Mouse (Mus musculus) heart, embryonic 12.5 days (tissue): Measurements from ENCODE around the gene Vasp. TPM values are rescaled to one million over a fixed set of nuclear protein-coding genes. Genes with fewer than 3 reads are reported as not detected.

Experiments used
- ATAC-seq: fragments of 200-750 bp; cut with Nextera tagmentation; 2 replicates; pipeline ENCODE4 v1.8.0; 2017; ENCODE audit warnings: moderate TSS enrichment, moderate library complexity; ENCODE audit not compliant: insufficient number of reproducible peaks, low FRiP score
- H3K27ac ChIP-seq: fragments of 300-500 bp; sonication (generic); 2 replicates; pipeline ENCODE4 v1.5.1; 2016; ENCODE audit warnings: mild to moderate bottlenecking, moderate library complexity; ENCODE audit not compliant: poor library complexity, severe bottlenecking
- H3K27me3 ChIP-seq: fragments of 300-500 bp; sonication (generic); replicated peaks from 2 replicates; pipeline ENCODE4 v1.6.1; 2016; ENCODE audit warnings: mild to moderate bottlenecking, moderate library complexity
- H3K36me3 ChIP-seq: fragments of 300-500 bp; sonication (generic); 2 replicates; pipeline ENCODE4 v1.6.1; 2016; ENCODE audit warnings: mild to moderate bottlenecking, moderate library complexity
- H3K4me1 ChIP-seq: fragments of 300-500 bp; sonication (generic); replicated peaks from 2 replicates; pipeline ENCODE4 v1.6.1; 2016; ENCODE audit warnings: mild to moderate bottlenecking
- H3K4me2 ChIP-seq: fragments of 300-500 bp; sonication (generic); 2 replicates; pipeline ENCODE4 v1.6.1; 2016; ENCODE audit warnings: mild to moderate bottlenecking, moderate library complexity
- H3K4me3 ChIP-seq: fragments of 300-500 bp; sonication (generic); 2 replicates; pipeline ENCODE4 v1.5.1; 2016; ENCODE audit warnings: mild to moderate bottlenecking
- H3K9ac ChIP-seq: fragments of 300-500 bp; sonication (generic); 2 replicates; pipeline ENCODE4 v1.6.1; 2016; ENCODE audit warnings: mild to moderate bottlenecking, moderate library complexity
- H3K9me3 ChIP-seq: fragments of 300-500 bp; sonication (generic); replicated peaks from 2 replicates; pipeline ENCODE4 v1.6.1; 2016; ENCODE audit warnings: mild to moderate bottlenecking, moderate library complexity
- WGBS: fragments of 180-500 bp; shearing (Covaris S2); methylation state at CpG from one replicate; pipeline ENCODE4 v1.1.7; 2016; 5-methylcytosine and 5-hydroxymethylcytosine counted together
- polyA plus RNA-seq: library from polyadenylated mRNA; unstranded; fragments of >200 nt; fragmentation: Nextera tagmentation; extraction: Ambion mirVana; gene quantifications from 2 replicates; pipeline ENCODE4 v1.2.1, GENCODE M21; 2016

The Vasp gene
- polyA plus RNA-seq, result 93.7 and 99.0 TPM in 2 replicates

DNA sequence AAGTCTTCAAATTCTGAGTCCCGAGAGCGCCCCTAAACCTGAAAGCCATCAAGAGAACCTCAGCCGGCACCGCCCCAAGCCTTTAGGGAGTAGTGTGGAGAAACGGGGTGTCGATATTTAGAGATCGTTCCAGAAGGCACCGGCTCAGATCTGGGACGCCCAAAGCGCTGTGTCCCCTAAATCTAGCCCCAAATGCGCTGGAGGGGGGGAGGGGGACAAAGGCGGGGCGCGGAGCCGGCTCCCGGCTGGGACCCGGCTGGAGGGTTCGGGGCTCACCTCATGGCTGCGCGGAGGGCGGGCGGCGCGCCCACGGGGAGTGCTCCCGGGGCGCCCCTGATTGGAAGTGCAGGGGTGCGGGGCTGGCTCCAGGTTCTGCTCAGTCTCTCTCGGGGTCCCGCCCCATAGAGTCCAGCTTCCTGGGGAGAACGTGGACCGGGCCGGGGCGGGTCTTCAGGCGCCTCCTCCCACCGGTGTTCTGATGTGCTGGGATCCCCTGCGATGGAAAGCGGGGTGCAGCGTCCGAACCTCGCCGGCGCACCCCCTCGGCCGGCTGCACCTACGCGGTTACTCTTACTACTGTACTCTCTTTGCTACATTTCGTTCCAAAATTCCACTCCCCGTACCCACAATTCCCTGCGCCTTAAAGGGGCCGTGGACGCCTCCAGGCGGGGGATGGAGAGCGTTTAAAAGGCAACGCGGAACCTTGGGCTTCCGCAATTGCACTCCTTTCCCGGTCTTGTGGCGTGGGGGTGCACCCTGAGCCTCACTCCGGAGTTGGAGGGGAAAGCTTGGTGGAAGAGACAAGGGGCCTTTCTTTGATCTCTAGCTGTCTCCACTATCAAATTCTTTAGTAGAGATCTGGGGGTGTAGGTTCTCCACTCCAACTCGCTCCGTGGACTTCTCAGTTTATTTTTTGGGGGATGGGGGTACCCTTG lies at the start of gene Vasp:
Vasp (minus strand) TSS at position 580 of the 935 bp plus-strand sequence.
- Histone ChIP-seq H3K27me3 (no peaks in the 10 kb centered on the region), H3K4me2 (peak within 1 kb of the TSS; percentile 99), H3K9me3 (peaks cover 5% of the 10 kb centered on the region; the same call in 1 of the 2 replicates), H3K4me3 (peak within 1 kb of the TSS; percentile 98), H3K36me3 (peaks cover 16% of the 10 kb centered on the region), H3K4me1 (peaks cover 35% of the 10 kb centered on the region), H3K9ac (peak within 1 kb of the TSS; percentile 99), H3K27ac (peak within 1 kb of the TSS; percentile 99)
- under 1% methylated on average over 58 of the region's 62 CpGs for WGBS
- peak; percentile 75 for ATAC-seq

DNA sequence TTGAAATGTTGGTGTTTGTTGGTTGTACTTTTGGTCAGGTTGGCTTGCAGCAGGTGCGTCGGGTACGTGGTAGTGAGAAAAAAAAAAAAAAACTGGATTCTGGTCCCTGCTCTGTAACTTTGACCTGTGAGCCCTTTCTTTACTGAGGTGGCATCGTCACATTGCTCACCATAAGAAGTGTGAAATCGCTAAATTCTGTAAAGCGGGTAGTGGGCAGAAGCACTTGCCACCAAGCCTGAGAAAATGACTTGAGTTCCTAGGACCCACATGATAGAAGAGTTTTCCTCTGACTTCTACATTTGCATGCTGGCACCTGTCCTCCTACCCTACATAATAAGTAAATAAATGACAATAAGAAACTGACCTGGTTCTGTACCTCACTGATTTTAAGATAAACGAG lies 49.0 kb upstream of the Vasp start:
- Histone ChIP-seq H3K4me3 (no peak overlapping the region), H3K9me3 (no peaks in the 10 kb centered on the region), H3K27me3 (0 out of 2 replicates have a peak, but pooled peaks cover 8% of the 10 kb centered on the region), H3K27ac (no peak overlapping the region), H3K4me2 (peak overlapping the region; percentile 75), H3K36me3 (no peaks in the 10 kb centered on the region), H3K4me1 (peaks cover 39% of the 10 kb centered on the region), H3K9ac (no peak overlapping the region)
- no peak for ATAC-seq
- 45% methylated on average over 7 of the region's 7 CpGs for WGBS

DNA sequence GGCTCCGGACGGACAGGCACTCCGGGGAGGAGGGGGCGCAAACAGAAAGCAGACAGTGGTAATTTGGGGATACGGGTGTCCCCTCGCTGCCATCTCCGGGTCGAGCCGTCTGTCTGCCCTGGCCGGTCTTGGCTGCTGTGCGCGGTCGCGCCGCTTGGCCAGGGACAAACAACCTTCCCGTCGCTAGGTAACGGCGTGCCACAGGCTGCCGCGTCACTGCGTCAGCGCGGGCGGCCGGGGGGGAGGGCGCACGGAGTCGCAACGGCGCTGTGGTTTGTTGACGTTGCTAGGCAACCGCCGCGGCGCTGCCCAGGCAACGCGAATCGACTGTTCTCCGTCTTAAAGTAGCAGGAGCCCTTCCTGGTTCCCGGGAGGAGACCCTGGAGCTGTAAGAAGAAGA lies 48.3 kb upstream of the Vasp start:
- peak overlapping the region; percentile 48 for H3K4me3 ChIP-seq
- no peak overlapping the region for H3K27ac ChIP-seq
- peak overlapping the region; percentile 75 for H3K4me2 ChIP-seq
- H3K36me3 ChIP-seq, result no peaks in the 10 kb centered on the region
- WGBS, result under 1% methylated on average over 38 of the region's 41 CpGs
- H3K4me1 ChIP-seq, result peaks cover 36% of the 10 kb centered on the region
- 0 out of 2 replicates have a peak, but pooled peaks cover 8% of the 10 kb centered on the region for H3K27me3 ChIP-seq
- ATAC-seq, result peak; percentile 94
- H3K9me3 ChIP-seq, result no peaks in the 10 kb centered on the region
- H3K9ac ChIP-seq, result peak overlapping the region; percentile 65

DNA sequence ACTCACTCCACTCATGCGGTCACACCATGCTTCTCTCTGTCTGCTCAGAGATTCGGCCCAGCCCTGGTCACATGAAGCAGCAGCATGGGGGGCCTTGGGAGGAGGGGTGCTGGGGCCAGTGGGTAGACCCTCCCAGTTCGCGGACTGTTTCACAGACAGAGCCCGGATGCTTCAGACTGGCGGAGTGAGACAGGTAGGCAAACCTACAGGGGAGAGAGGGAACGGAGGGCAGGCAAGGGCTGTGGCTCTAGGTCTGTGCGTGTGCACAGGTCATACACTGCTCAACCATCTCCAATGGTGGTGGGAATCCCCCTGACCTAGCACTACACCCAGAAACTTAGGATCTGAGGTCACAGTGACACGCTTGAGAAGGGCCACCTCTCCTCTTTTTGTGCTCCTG lies 47.8 kb upstream of the Vasp start:
- Histone ChIP-seq H3K4me2 (peak overlapping the region; percentile 75), H3K9ac (peak overlapping the region; percentile 65), H3K4me1 (peaks cover 36% of the 10 kb centered on the region), H3K36me3 (no peaks in the 10 kb centered on the region), H3K4me3 (peak overlapping the region; percentile 48), H3K9me3 (no peaks in the 10 kb centered on the region), H3K27ac (no peak overlapping the region), H3K27me3 (0 out of 2 replicates have a peak, but pooled peaks cover 8% of the 10 kb centered on the region)
- peak; percentile 65 for ATAC-seq
- WGBS, result 20% methylated on average over 9 of the region's 9 CpGs

DNA sequence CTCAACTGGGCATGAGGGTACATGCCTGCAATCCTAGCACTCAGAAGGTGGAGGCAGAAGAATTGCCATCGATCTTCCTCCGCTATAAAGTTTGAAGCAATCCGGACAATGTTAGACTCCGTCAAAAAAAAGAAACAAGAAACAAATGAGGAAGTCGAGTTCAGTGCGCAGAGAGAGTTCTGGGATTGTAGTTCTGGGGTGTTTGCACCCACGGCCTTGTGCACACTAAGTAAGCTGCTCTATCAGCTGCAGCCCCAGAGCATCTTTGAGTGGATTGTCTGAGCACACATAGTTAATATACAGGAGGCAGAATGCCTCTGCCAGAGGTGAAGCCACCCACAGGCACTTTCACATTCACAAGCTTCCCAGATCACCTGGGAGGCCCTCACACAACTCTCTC lies 47.1 kb upstream of the Vasp start:
- Histone ChIP-seq H3K4me2 (no peak overlapping the region), H3K4me1 (peaks cover 36% of the 10 kb centered on the region), H3K36me3 (no peaks in the 10 kb centered on the region), H3K9me3 (no peaks in the 10 kb centered on the region), H3K27ac (no peak overlapping the region), H3K4me3 (no peak overlapping the region), H3K9ac (no peak overlapping the region), H3K27me3 (0 out of 2 replicates have a peak, but pooled peaks cover 8% of the 10 kb centered on the region)
- 74% methylated on average over 7 of the region's 7 CpGs for WGBS
- no peak for ATAC-seq

DNA sequence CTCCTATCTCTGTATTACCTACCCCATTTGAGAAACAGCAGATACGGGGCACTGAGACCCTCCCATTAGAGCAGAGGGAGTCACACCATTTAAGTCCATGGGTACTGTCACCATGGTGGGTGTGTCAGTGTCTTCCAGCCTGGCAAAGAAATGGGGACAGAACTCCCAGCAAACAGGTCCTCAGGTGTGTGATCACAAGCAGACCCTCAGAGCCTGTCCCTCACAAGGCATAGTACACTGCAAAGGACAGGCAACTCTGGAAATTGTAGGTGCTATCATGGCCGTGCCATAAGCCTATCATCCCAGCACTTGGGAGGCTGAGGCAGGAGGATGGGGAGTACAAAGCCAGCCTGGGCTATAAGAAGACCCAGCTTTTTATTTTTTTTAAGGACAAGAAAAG lies 46.6 kb upstream of the Vasp start:
- Histone ChIP-seq H3K27me3 (peaks cover 12% of the 10 kb centered on the region; the same call in 1 of the 2 replicates), H3K4me1 (peaks cover 36% of the 10 kb centered on the region), H3K27ac (no peak overlapping the region), H3K4me3 (no peak overlapping the region), H3K4me2 (no peak overlapping the region), H3K36me3 (no peaks in the 10 kb centered on the region), H3K9ac (0 out of 2 replicates have a peak overlapping the region, but pooled peaks have one; percentile 27), H3K9me3 (no peaks in the 10 kb centered on the region)
- WGBS, result 63% methylated on average over 2 of the region's 2 CpGs
- ATAC-seq, result no peak

DNA sequence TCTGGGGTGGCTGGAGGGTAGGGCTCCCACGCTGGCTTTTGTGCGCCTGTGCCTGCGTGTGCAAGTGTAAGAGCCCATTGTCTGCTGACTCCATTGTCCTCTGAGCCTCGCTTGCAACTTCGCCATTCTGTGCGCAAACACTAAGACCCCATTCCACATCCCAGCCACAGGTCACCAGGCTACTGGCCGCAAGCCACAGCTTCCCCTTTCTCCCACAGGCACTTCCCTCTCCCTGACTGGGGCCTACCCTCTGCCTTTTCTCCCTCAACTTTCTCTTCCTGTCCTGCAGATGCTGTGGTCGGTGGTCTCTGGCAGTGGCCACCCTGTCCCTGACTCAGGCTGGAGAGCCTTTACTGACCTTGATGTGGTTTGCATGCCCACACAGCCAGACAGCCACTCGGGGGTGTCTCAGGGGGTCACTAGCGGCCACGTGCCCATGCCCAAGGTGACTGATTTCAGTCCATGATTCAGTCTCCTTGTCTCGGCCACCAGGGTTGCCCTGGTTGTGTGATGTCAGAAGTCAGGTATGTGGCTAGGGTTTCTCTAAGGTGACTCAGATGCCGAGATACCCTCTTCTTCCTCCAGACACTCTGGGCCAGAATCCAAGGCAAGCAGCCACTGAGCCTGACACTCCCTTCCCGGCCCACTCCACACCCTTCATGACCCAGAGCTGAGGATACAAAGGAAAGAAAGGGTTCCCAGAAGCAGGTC lies 45.0 kb upstream of the Vasp start:
- H3K9me3 ChIP-seq, result no peaks in the 10 kb centered on the region
- no peak overlapping the region for H3K4me2 ChIP-seq
- ATAC-seq, result no peak
- H3K27ac ChIP-seq, result no peak overlapping the region
- H3K4me1 ChIP-seq, result peaks cover 26% of the 10 kb centered on the region
- peaks cover 14% of the 10 kb centered on the region; the same call in 1 of the 2 replicates for H3K27me3 ChIP-seq
- H3K9ac ChIP-seq, result 0 out of 2 replicates have a peak overlapping the region, but pooled peaks have one; percentile 2
- H3K36me3 ChIP-seq, result no peaks in the 10 kb centered on the region
- 48% methylated on average over 14 of the region's 14 CpGs for WGBS
- H3K4me3 ChIP-seq, result no peak overlapping the region

DNA sequence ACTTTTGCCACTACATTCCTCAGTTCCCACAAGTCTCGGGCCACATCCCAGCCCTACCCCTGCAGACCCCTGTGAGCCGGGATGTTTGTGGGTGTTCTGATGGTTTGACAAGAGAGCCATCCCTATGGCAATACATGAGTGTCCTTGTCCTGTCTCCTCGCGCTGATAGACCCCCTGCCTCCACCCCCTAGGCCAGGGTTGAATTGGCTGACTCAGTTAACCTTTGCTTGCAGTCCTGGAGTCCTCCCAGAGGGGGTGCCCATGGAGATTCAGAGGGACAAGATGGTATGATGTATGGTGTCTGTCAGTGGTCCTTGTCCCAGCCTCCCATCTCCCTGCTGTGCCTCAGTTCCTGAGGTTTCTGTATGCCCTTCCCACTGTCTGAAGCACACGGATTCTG lies 42.4 kb upstream of the Vasp start:
- H3K4me3 ChIP-seq, result no peak overlapping the region
- H3K27ac ChIP-seq, result no peak overlapping the region
- peaks cover 15% of the 10 kb centered on the region for H3K4me1 ChIP-seq
- H3K4me2 ChIP-seq, result no peak overlapping the region
- H3K36me3 ChIP-seq, result no peaks in the 10 kb centered on the region
- 42% methylated on average over 5 of the region's 5 CpGs for WGBS
- H3K27me3 ChIP-seq, result peaks cover 14% of the 10 kb centered on the region; the same call in 1 of the 2 replicates
- ATAC-seq, result no peak
- H3K9me3 ChIP-seq, result no peaks in the 10 kb centered on the region
- no peak overlapping the region for H3K9ac ChIP-seq

DNA sequence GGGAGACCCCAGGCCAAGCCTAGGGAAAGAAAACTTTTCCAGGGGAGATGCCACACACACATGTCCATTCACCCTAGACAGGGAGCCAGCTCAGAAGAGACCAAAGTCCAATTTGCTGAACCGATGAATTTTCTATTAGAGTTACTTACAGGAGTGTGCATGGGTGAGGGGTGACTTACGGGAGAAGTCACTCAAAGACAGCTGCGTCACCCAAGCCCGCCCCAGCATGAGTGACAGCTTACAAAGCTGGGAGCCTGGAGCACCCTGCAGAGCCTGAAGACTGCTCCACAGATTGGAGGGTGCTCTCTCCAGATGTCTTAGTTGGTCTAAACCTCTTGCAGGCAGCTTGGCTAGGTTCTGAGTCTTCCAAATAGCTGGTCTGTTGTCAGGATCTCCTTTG lies 40.4 kb upstream of the Vasp start:
- Histone ChIP-seq H3K27ac (no peak overlapping the region), H3K9ac (no peak overlapping the region), H3K9me3 (no peaks in the 10 kb centered on the region), H3K4me1 (peaks cover 19% of the 10 kb centered on the region), H3K4me3 (no peak overlapping the region), H3K4me2 (no peak overlapping the region), H3K27me3 (peaks cover 18% of the 10 kb centered on the region), H3K36me3 (no peaks in the 10 kb centered on the region)
- ATAC-seq, result no peak
- WGBS, result 27% methylated on average over 4 of the region's 4 CpGs

DNA sequence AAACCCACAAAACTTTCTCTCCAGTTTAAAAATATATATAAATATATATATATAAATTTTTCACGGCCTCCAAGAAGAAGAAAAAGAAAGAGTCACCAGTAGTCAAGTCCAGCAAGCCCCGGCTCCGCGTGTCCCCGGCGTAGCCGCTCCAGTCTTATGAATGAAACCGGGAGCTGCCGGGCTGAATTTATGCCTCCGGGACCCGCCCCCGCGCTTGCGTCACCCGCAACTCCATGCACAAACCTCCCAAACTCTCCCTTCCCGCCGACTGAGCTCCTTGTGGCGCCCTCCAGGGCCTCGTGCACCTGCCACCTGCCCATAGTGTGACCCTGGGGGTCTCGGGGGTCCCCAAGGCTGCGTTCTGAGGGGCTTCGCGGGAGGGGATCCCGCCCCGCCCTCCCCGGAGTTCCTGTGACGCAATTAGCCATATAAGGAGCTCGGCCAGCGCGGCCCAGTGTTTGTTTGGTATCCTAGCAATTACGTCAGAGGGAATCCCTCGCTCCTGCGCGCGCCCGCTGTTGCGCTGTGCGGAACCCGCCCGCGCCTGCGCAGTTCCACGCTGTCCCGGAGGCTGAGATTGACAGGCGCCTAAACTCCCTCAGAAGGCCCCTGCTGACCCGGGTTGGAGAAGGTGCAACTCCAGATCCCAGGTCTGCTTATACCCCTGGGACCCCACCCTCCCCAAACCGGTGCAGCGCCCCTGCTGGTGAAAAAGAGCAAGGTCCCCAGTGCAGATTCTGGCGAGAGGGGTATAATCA lies 38.4 kb upstream of the Vasp start, which contains the start of gene Fosb:
Fosb (minus strand) TSS at position 168 of the 758 bp plus-strand sequence.
- Histone ChIP-seq H3K27ac (peak within 1 kb of the TSS; percentile 60; the same call in 1 of the 2 replicates), H3K4me1 (peaks cover 17% of the 10 kb centered on the region), H3K9me3 (no peaks in the 10 kb centered on the region), H3K4me2 (peak within 1 kb of the TSS; percentile 100), H3K27me3 (peaks cover 30% of the 10 kb centered on the region), H3K9ac (peak within 1 kb of the TSS; percentile 67), H3K4me3 (peak within 1 kb of the TSS; percentile 73), H3K36me3 (no peaks in the 10 kb centered on the region)
- WGBS, result under 1% methylated on average over 49 of the region's 49 CpGs
- peak; percentile 86 for ATAC-seq
